Mouse (Mus musculus) layer of hippocampus, adult 9-10 months (tissue): Measurements from ENCODE around the gene Phf19.

Experiments used
- DNase-seq: peaks from one replicate; pipeline ENCODE4 v3.0.0; 2022; ENCODE audit warnings: low spot score

The Phf19 gene

GRCm38 (mm10) chr2:34896821-34897460 is 16.9 kb downstream of the Phf19 start:
- DNase-seq = no peak

- no peak for DNase-seq
Observed at GRCm38 (mm10) chr2:34895503-34896113, 18.2 kb downstream of the Phf19 start.

- DNase-seq = no peak
Observed at GRCm38 (mm10) chr2:34893950-34894349, 19.9 kb downstream of the Phf19 start.

- no peak for DNase-seq
Observed at GRCm38 (mm10) chr2:34884186-34884585, 29.6 kb downstream of the Phf19 start.

- DNase-seq = no peak
Observed at GRCm38 (mm10) chr2:34883190-34883589, 30.6 kb downstream of the Phf19 start.

- no peak for DNase-seq
Observed at GRCm38 (mm10) chr2:34882757-34883156, 31.1 kb downstream of the Phf19 start.

GRCm38 (mm10) chr2:34880054-34880453 is 33.8 kb downstream of the Phf19 start:
- no peak for DNase-seq

GRCm38 (mm10) chr2:34874816-34875345 is 38.9 kb downstream of the Phf19 start, which contains the start of gene Psmd5:
TSS of gene Psmd5 (minus strand) at chr2:34874968.
- no peak for DNase-seq

- no peak for DNase-seq
Observed at GRCm38 (mm10) chr2:34874271-34874670, 39.6 kb downstream of the Phf19 start, which contains the start of gene Cutal. TSS of gene Cutal (plus strand) at chr2:34874396.

- peak; percentile 87 for DNase-seq
Observed at GRCm38 (mm10) chr2:34870520-34871474, 43.0 kb downstream of the Phf19 start.

GRCm38 (mm10) chr2:34869680-34870079 is 44.1 kb downstream of the Phf19 start:
- no peak for DNase-seq

- no peak for DNase-seq
Observed at GRCm38 (mm10) chr2:34857728-34858127, 56.1 kb downstream of the Phf19 start.

GRCm38 (mm10) chr2:34855265-34855664 is 58.6 kb downstream of the Phf19 start:
- DNase-seq = no peak

GRCm38 (mm10) chr2:34847702-34848101 is 66.1 kb downstream of the Phf19 start:
- DNase-seq = no peak
